Mouse (Mus musculus): ENCODE measurements around the gene Plcxd2. TPM values are rescaled to one million over a fixed set of nuclear protein-coding genes. Genes with fewer than 3 reads are reported as not detected.

Plcxd2 gene
- total RNA-seq, 2 experiments from 2014 or later = 0.05 to 0.14 TPM

DNA sequence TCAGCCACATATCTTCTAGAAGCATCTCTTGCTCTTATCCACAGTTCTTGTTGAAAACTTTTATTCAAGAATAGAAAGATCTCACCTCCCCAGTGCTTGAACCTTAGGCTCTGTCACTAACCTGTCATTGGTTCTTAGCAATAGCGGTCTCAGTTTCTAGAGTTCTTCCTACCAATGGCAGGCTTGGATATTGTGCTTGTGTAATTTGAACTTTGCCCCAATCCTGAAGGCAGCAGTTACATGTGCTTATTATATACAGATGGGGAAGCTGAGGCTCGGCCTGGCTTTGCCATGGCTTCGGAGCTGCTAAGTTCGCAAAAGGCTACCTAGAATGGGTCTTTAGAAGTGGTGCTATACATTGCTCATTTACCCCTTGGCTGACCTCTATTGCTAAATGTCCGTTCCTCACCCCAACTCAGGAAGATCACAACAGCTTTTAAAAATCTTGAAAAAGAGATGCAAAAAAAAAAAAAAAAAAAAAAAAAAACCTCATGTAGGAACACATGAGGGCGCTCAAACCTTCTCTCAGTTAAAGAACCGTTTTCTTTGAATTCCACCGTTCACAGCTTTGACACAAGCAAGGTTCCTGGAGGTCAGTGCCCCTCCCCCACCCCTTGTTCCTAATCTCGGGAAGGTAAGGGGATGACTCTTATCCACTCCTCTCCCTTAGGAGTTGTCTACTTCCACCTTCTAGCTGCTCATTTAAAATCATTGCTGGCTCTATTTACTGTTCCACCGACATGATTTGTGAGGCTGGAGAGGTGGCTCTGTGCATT is 18.9 kb downstream of the Plcxd2 start:
- intact Hi-C loops (cut with DNase I) = loop anchor here (1.0 to 2.0 kb wide), 2 partner anchors 31 to 110 kb away; no protein-coding TSS in a partner anchor
- no peak for DNase-seq

DNA sequence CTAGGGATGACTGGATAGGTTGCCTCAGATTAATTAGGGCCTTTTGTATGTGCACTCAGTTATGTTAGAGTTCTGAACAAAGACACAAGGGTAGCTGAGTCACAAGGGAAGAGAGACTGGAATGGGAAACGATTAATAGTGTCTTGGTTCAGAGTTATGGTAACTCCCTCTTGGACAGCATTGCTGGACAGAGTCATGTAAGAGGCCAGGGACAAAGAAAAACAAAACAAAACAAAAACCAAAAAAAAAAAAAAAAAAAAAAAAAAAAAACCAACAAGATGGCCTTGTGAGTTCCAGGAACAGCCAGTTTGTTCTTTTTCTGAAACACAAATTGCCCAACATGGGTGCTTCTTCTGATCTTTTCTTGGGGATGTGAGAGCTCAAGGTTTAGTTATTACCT is 23.8 kb downstream of the Plcxd2 start:
- DNase-seq = no peak
- intact Hi-C loops (cut with DNase I) = no loop called here

DNA sequence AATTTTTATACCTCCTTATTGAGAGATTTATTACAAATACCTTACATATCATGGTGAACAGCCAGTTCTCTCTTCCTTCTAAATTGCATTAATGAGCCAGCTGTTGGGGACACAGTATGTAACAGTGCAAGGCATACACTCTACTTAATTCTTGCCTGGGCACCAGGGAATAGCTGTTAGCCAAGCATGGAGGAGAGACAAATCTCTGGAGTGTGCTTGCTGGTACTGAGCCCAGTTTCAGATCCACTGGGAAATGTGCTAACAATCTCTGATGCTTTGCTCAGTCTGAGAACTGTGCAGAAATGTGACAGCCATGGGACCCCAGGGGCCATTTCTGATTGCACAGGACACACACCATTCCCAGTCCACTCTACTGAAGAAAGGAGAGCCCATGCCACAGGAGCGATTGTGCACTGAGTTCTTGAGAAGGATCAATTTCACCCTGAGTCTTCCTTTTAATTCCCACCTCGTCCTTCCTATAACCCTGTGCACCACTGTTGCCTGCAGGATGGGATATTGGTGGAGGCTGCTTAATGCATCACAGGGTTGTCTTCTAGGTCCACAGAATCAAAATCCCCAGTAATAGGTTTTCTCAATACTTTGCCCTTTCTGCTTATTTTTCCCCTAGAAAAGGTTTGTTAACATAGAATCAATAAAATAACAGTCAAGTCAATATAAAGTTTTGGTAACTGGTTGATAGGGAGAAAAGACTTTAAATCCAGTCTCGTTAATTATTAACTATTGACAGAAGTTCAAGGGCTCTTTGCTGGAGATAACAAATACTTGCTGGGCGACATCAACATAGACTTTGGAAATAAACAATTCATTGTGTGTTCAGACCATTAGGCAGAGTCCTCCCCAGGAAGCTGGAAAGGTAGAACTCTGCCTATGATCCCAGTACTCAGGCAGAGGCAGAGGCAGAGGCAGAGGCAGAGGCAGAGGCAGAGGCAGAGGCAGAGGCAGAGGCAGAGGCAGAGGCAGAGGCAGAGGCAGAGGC is 25.1 kb downstream of the Plcxd2 start:
- DNase-seq = peak in 1 of 2 experiments; percentile 14
- intact Hi-C loops (cut with DNase I) = no loop called here

DNA sequence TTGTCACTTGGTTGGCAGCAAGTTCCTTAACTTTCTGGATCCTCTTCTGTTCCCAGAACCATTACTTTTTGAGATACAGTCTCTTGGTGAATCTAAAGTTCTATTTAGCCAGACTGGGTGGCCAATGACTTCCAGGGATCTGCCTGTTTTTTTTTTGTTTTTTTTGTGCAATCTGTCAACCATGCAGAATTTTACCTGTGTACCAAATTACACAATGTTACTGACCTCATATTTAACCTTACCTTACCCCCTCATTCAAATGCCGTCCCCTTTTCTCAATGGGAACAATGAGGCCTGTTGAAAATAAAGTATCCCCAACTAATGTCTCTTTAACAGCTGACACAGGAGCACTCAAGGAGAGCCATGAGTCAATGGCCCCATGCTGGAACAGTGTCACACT is 33.8 kb downstream of the Plcxd2 start:
- DNase-seq = no peak

DNA sequence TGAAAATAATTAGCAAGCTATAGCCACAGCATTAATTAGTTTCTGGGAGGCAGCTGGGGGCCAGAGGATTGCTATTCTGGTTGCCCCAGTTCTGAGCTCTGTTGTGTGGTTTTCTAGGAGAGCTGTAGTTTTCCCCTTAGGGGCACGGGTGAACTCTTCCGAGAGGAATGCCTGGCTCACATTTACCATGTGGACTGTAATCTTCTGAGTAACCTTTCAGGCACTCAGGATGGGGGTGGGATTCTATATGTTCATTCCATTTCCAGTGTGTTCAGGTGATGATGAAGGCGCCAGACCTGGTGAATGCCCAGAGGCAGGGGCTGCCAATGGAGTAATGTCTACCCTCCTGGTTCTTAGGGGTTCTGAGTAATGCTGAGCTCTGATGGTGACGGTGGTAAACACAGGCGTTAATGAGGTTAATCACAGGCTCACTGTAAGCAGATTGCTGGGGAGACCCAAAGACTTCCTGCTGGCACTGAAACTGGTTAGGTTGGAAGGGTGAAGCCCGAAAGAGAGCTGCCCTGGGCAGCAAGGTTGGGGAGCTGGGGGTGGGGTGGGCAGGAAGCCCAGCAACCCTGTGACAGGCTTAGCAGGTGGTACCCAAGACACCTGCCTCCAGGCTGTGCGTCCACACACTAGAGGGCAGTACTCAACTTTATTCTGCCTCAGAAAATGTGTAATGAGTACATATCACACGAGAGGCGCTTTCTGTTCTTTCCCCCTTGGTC is 35.9 kb downstream of the Plcxd2 start:
- intact Hi-C loops (cut with DNase I) = loop anchor here (2.0 kb wide), 1 partner anchor 49 kb away; no protein-coding TSS in a partner anchor
- DNase-seq = no peak

More for the DNA sequence above, 33.8 kb downstream of the Plcxd2 start:
- intact Hi-C loops (cut with DNase I) = no loop called here

DNA sequence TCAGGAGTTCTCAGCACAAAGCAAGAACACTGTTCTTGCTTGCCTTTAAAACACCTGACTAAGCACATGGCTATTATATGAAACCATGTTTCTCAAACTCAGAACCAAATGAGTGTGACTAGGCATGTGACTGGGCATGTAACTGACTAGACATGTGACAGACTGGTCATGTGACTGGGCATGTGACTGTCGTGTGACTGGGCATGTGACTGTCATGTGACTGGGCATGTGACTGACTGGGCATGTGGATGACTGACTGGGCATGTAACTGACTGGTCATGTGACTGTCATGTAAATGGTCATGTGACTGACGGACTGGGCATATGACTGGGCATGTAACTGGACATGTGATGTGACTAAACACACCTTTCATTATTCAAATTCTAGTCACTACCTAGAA is 39.8 kb downstream of the Plcxd2 start:
- DNase-seq = no peak
- intact Hi-C loops (cut with DNase I) = no loop called here

DNA sequence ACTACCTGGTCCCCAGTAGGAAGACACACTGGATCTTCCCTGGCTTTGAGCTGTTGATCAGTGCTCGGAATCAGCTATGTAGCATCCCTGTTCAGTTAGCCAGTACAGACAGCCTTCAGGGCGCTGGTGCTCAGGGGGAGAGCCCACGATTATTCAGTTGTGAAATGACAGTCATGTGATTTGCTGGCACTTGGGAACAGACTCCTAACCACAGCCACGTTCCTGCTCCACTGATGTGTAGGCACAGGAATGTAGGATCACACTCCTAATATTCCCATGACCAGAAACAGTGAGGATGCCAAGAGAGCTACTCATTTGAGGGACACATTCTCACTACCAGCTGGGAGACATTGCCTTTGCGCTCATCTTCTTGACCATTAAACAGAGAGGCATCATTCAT is 41.3 kb downstream of the Plcxd2 start:
- intact Hi-C loops (cut with DNase I) = no loop called here
- no peak for DNase-seq

DNA sequence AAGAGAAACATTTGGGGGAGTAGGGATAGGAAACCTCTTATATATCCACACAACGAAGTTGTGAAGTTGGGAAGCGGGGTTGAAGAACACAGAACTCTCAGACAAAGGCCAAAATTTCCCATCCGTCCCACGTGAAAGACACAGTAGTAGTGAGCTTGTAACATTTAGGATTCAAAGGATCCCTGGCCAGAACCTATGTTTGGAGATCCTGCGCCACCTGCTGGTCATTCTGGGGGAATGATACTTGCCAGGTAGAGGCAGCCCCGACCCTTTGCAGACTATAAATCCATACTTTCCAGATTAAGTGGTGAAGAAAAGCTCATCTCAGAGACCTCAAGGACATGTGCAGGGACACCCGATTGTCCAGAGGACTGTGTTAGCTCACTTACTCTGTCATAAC is 42.5 kb downstream of the Plcxd2 start:
- peak; percentile 79 to 81 for DNase-seq
- intact Hi-C loops (cut with DNase I) = loop anchor here (1.0 to 2.0 kb wide), 3 partner anchors 123 to 282 kb away; no protein-coding TSS in a partner anchor

DNA sequence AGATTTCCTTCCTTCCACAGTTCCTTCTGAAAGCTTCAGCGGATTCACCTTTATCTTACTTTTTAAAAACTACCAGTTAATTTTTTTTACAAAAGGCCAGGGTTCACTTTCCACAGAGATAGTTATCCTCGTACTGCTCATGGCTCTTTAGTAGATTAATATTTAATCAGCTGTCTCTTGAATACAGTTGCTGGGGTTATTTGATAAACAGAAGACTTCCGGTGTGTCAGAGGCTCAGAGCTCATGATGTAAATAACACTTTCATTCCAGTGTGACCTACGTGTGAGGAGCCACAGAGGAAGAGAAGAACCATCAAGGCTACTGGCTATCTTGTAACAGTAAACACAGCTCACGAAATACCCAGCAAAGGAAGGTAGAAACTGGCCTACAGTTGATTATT is 43.4 kb downstream of the Plcxd2 start:
- DNase-seq = no peak
- intact Hi-C loops (cut with DNase I) = loop anchor here (1.0 to 2.0 kb wide), 3 partner anchors 122 to 281 kb away; no protein-coding TSS in a partner anchor

DNA sequence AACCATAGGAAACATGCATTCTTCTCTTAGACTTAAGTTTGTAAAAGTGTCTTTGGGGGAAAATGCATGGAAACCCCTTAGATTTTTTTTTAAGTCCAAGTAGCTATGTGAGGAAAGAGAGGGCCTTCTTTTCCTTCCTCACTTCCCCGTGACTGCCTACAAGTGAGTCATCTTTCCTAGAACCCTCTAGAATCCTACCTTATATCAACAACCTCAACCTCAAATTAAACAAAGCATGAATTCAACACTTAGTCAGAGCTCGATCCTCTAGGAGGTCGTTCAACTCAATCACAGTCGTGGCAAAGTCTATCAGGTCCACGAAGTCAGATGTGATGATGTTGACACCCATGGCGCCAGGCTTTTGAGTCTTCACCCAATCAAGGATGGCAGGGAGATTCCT is 45.2 kb downstream of the Plcxd2 start:
- no peak for DNase-seq
- intact Hi-C loops (cut with DNase I) = no loop called here

DNA sequence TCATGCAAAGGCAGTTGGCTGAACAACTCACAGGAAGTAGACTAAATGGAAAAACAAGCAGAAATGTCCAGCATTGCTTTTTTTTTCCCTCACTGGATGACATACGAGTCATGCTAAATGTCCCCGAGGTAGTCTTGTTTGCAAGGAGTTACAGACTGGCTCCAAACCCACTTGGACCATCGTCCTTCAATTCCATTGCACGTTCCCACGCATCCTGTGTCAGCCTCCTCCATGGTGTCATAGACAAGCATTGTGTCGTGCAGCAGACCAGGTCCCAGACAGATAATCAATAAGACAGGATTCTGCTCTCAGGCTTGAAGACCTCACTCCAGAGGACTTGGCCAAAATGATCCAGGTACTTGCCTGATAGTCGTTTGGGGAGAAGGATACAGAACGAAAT is 46.2 kb downstream of the Plcxd2 start:
- DNase-seq = no peak
- intact Hi-C loops (cut with DNase I) = no loop called here

DNA sequence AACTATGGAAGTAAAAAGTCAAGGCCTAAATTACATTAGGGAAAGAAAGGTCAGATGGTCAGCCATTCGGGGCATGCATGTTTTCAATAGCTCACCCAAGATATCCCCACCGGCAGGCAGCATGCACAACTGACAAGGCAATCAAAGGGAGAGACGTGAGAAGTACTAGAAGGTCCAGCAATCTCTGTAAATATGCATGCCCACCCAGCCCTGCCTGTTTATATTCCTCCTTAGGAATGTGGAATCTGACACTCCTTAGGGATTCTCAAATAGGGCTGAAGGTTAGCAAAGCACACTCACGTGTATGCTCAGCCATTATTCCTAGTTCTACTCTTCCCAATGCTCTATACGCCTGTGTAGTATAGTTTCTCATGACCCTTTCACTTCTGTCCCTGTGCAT is 46.9 kb downstream of the Plcxd2 start:
- no peak for DNase-seq
- intact Hi-C loops (cut with DNase I) = no loop called here

DNA sequence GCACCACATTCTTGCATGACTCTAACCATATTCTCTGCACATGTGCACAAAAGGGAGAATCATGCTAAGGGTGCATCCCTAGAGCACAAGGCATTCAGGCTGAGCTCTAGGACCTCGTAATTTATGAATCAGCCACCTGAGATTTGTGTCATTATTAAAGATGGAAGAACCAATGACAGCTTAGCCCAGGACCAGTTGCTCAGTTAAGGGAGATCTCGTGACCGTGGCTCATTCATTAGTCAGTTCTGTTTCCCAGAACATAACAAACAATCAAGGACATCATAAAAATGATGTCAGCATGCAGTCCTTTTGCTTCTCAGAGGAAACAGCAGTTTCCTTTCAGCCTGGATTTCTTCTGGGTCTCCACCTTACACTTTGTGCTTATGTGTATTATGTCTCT is 49.0 kb downstream of the Plcxd2 start:
- no peak for DNase-seq
- intact Hi-C loops (cut with DNase I) = no loop called here

DNA sequence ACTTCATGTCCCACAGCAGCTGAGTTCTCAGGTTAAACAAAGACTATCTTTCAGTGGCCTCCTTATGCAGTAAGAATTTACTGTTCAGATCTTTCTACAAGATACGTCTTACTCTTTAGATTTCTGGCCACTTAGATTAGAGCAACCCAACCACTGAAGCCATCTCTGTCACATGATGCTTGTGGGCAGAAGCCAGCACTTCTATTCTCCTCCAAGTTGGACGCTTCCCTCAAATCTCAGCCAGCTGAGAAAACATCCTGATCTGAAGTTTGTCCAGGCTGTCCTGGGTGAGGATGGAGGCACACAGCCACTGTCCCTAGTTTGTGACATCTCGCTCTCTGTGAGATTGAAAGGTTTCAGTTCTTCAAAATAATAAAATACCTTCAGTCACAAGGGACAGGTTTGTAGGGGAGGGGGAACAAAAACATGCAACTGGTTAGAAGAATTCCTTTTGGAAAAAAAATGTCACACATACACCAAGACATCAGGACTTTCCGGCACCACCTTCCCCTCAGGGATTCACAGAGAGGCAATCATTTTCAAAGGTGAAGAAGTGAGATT is 53.5 kb downstream of the Plcxd2 start:
- intact Hi-C loops (cut with DNase I) = no loop called here
- no peak for DNase-seq

DNA sequence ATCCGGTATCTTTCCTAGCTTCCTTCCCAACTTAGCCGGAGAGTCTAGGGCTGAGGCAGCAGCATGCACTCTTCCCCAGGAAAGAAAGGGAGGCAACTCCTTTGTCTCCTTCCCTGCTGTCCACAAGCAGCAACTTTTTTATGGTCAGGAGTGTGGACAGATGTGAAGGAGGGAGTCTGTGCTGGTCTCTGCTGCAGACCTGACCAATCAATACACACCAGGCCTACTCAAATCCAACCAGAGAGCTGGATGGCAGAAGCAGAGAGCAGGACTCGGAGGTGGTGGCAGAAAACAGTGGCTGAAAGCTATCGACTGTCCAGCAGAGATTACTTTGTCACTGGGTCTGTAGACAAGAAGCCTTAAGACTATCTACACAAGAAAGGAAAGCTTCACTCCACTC is 56.6 kb downstream of the Plcxd2 start, which contains the start of gene Phldb2:
Gene Phldb2 (minus strand): TSS at position 205 of the 400 bp plus-strand sequence.
- intact Hi-C loops (cut with DNase I) = no loop called here
- DNase-seq = no peak

DNA sequence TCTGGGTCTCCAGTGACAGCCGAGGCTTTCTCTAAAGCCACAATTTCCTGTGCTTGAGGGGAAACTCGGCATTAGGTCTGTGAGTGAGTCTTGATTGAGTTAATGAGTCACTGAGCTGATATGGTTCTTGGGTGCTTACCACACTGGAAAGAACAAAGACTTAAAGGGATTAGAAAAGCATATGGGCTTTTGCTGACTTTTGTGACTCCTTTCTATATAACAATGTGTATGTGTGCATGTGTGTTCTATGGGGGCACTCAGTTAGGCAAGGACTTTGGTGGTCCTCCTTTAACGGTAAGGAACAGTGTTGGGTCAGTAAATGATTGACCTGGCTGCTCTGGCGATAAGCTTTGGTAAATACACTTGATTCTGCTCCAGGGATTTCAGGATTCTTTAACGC is 57.5 kb downstream of the Plcxd2 start:
- intact Hi-C loops (cut with DNase I) = no loop called here
- no peak for DNase-seq

DNA sequence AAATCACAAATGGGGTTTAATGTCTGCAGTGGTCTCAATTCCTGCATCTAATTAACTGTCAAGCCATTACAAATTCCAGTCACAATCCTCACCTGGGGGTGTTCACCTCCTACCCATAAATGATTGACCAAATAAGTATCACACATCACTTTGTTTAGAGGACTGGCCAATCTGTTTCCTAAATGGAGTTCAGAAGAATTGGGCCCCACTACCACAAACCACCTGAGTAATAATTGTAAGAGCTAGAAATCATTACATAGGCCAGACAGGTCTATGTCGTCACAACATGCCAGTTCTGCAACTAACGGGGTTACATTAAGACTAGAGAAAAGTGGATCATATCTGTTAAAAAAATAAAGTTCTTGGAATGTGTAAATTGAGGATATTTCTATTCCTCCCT is 58.0 kb downstream of the Plcxd2 start:
- no peak for DNase-seq
- intact Hi-C loops (cut with DNase I) = no loop called here

DNA sequence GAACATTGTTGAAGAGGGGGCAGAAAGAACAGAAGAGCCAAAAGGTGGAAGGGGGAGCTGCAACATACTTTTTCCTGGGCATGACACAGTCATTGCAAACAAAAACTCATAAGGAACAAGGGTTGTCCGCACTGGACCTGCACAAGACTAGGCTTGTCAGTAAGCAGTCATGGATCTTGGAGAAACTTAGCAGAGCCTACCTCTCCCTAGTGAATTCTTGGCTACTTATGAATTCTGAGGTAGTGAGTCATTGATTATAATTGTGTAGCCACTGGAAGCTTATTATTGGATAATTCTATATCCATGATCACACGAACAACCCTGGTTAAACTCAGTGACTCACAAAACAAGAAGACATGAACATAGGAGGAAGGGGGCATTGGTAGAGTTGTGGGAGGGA is 63.7 kb downstream of the Plcxd2 start:
- DNase-seq = no peak
- intact Hi-C loops (cut with DNase I) = no loop called here

DNA sequence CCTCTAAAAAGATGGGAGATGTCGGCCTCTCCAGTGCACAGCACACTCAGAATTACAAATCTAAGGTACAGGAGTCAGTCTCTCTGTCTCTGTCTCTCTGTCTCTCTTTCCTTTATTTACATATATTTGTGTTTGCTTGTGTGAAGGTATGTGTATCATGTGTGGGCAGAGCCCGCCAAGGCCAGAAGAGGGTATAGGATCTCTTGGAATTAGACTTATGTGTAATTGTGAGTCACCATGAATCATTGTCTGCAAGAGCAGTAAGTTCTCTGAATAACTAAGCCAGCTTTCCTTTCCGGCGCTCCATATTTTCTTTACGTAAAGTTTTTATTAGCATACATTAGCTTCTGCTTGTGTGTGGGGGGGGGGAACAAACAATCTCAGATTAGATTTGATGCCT is 64.4 kb downstream of the Plcxd2 start:
- no peak for DNase-seq
- intact Hi-C loops (cut with DNase I) = no loop called here

DNA sequence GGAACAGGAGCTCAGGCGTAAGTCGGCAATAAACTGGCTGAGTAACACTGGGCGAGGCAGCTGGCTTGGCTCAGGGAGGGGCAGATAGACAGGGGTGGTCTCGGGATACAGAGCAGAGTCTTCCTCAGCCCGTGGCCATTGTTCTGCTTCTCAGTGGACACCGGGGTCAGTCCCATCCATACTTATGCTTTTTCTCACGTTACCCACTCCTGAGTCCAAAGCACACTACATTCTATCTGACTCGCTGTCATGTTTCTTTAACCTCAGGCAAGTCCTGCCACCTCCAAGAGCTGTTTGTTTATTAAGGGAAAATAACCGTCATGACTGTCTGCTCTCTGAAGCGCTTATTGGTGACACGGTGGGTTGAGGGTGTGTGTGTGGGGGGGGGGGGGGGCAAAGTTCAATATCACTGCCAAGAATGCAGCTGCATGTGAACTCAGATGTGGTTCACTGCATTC is 64.8 kb downstream of the Plcxd2 start:
- intact Hi-C loops (cut with DNase I) = no loop called here
- no peak for DNase-seq

All from heart, postnatal 36 days (tissue).